ENCODE assay signal across 21 mouse cellular contexts in genomic region chr1:84508510-84508909, GRCm38 (mm10).
"Had no signal": no experiment of that assay in that cellular context is flagged by ENCODE, and none has a peak within 500 bp of the region (broad histone marks: within the 10 kb centered on the region; RNA-seq: fewer than 3 reads in every experiment).

No protein-coding gene starts in this region.

- H3K4me2 ChIP-seq: liver, embryonic 13.5 days; midbrain, embryonic 13.5 days; neural tube, embryonic 13.5 days; stomach, embryonic 15.5 days had no signal

- H3K4me1 ChIP-seq: liver, embryonic 13.5 days; megakaryocyte, embryonic 14.5 days; midbrain, embryonic 13.5 days had no signal

- DNase-seq: kidney, adult 18-20 months; kidney, adult 9 months; kidney, postnatal 25 days; layer of hippocampus, postnatal 36 days; liver, embryonic 13.5 days; lung, adult 2 months; retina, postnatal 1 day; right cerebral cortex, postnatal 25 days; spleen, adult 18-20 months; thymus, adult 18-20 months; thymus, postnatal 36 days had no signal

- H3K27ac ChIP-seq: left cerebral cortex, adult 2 months; liver, embryonic 13.5 days; midbrain, embryonic 10.5 days; midbrain, embryonic 13.5 days; neural tube, embryonic 13.5 days; stomach, embryonic 15.5 days had no signal

- H3K27me3 ChIP-seq: liver, embryonic 13.5 days; megakaryocyte, embryonic 14.5 days; midbrain, embryonic 13.5 days; neural tube, embryonic 13.5 days; stomach, embryonic 15.5 days had no signal

- H3K9me3 ChIP-seq: liver, embryonic 13.5 days; midbrain, embryonic 10.5 days; midbrain, embryonic 13.5 days; neural tube, embryonic 13.5 days; stomach, embryonic 15.5 days had no signal

- H3K4me3 ChIP-seq: left cerebral cortex, adult 2 months; liver, embryonic 13.5 days; megakaryocyte, embryonic 14.5 days; midbrain, embryonic 10.5 days; midbrain, embryonic 13.5 days; myocyte; neural tube, embryonic 13.5 days; stomach, embryonic 15.5 days had no signal

- H3K9ac ChIP-seq: liver, embryonic 13.5 days; midbrain, embryonic 13.5 days; neural tube, embryonic 13.5 days; stomach, embryonic 15.5 days had no signal

- H3K36me3 ChIP-seq: liver, embryonic 13.5 days; midbrain, embryonic 10.5 days; midbrain, embryonic 13.5 days; stomach, embryonic 15.5 days had no signal

- ATAC-seq: inflammation-experienced regulatory T-cells, adult 6 months; lung, postnatal 0 days; midbrain, embryonic 13.5 days; midbrain, embryonic 16.5 days had no signal
